9 mouse cellular contexts compared by ENCODE assay signal in the genomic region with DNA sequence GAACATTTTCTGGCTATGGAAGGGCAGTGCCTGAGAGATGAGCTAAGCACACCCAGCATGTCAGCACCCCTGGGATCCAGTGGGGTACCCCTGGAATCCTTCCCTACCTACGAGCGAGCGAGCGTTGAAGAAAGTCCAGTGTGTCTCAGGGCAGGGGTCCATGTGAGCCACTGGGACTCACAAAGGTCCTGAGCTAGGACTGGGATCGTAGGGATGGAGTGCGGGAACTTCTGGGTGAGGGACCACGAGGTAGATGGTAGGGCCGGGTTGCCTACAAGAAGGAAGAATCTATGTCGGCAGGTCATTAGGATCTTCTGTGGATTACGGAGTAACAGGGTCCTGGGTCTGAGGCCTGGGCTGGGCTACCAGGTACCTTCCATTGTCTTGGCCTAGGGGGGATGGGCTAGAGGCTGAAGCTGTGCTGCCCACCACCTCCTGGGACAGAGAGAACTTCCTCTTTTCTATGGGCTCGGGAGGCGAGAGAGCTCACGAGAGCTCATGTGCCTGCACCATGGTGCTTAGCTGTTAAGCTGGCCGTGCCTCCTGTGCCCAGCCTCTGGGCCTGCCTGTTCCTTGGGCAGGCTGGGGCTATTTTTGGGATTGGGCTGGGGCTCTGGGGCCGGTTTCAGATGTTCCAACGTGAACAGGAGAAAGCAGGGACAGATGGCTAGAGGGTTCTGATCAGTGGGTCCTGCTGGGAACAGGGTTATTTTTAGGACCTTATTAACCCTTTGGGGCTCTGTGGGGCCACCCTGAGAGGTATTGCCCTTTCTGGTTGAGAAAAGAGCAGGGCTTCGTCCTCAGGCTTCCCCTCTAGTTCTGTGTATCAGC. TPM values are rescaled to one million over a fixed set of nuclear protein-coding genes. Genes with fewer than 3 reads are reported as not detected.
DNase-seq lines count a peak whose midpoint lies in the region; ATAC-seq lines count a peak whose summit lies in the region.
"Had no signal": no experiment of that assay in that cellular context is flagged by ENCODE, and none has a peak within 500 bp of the region (broad histone marks: within the 10 kb centered on the region; RNA-seq: fewer than 3 reads in every experiment).

No protein-coding gene starts in this region.

- no peaks in the 10 kb centered on the region for H3K9me3 ChIP-seq in neural tube, embryonic 12.5 days
- no peaks in the 10 kb centered on the region for H3K9me3 ChIP-seq in limb, embryonic 10.5 days (replicated peaks)
- no peaks in the 10 kb centered on the region for H3K9me3 ChIP-seq in stomach, embryonic 15.5 days

- H3K27ac ChIP-seq in neural tube, embryonic 12.5 days = no peak overlapping the region
- peak overlapping the region; percentile 83 for H3K27ac ChIP-seq in limb, embryonic 10.5 days
- H3K27ac ChIP-seq in stomach, embryonic 15.5 days = no peak overlapping the region

- H3K9ac ChIP-seq in neural tube, embryonic 12.5 days = no peak overlapping the region
- H3K9ac ChIP-seq in stomach, embryonic 15.5 days = no peak overlapping the region

- no peak overlapping the region for H3K4me3 ChIP-seq in neural tube, embryonic 12.5 days
- H3K4me3 ChIP-seq in limb, embryonic 10.5 days = no peak overlapping the region
- H3K4me3 ChIP-seq in stomach, embryonic 15.5 days (replicated peaks) = no peak overlapping the region

- ATAC-seq in neural tube, embryonic 12.5 days (ENCODE audit: low FRiP score, low read depth) = no peak
- ATAC-seq in stomach, embryonic 15.5 days (ENCODE audit: insufficient read depth, low FRiP score, low read depth) = no peak

- H3K4me1 ChIP-seq in neural tube, embryonic 12.5 days = peaks cover 78% of the 10 kb centered on the region
- peaks cover 97% of the 10 kb centered on the region for H3K4me1 ChIP-seq in limb, embryonic 10.5 days
- peaks cover 98% of the 10 kb centered on the region for H3K4me1 ChIP-seq in stomach, embryonic 15.5 days

- H3K27me3 ChIP-seq in neural tube, embryonic 12.5 days (replicated peaks) = no peaks in the 10 kb centered on the region
- no peaks in the 10 kb centered on the region for H3K27me3 ChIP-seq in limb, embryonic 10.5 days (ENCODE audit: low read depth, poor library complexity, severe bottlenecking)
- H3K27me3 ChIP-seq in stomach, embryonic 15.5 days (replicated peaks) = no peaks in the 10 kb centered on the region

- DNase-seq in neural tube, embryonic 10.5 days (ENCODE audit: extremely low spot score, low spot score) = no peak
- DNase-seq in cerebellum, adult 9-11 months = peak; percentile 77
- peak; percentile 78 for DNase-seq in gastrocnemius, postnatal 25 days
- DNase-seq in limb, embryonic 10.5 days (ENCODE audit: low spot score) = no peak
- no peak for DNase-seq in c-Kit-positive CD71-positive TER-119-positive erythroid progenitor cells, embryonic 14.5 days (ENCODE audit: low spot score)

- H3K36me3 ChIP-seq in neural tube, embryonic 12.5 days = no peaks in the 10 kb centered on the region
- H3K36me3 ChIP-seq in limb, embryonic 10.5 days = peaks cover 20% of the 10 kb centered on the region
- H3K36me3 ChIP-seq in stomach, embryonic 15.5 days = no peaks in the 10 kb centered on the region; the same call in 1 of the 2 replicates

- 70% methylated on average over 17 of the region's 17 CpGs for WGBS in neural tube, embryonic 12.5 days
- WGBS in limb, embryonic 10.5 days = 72% methylated on average over 17 of the region's 17 CpGs
- WGBS in stomach, embryonic 15.5 days = 69% methylated on average over 17 of the region's 17 CpGs

- H3K4me2 ChIP-seq in neural tube, embryonic 12.5 days (replicated peaks) = peak overlapping the region; percentile 16
- H3K4me2 ChIP-seq in stomach, embryonic 15.5 days = peak overlapping the region; percentile 8; the same call in 1 of the 2 replicates

RNA-seq across cellular contexts. Expression of a gene that starts 10.2 kb away (rescaled TPM):
- 9.3 and 10.9 TPM in 2 replicates for polyA plus RNA-seq in neural tube, embryonic 12.5 days (2016; fragmentation: Nextera tagmentation; extraction: Ambion mirVana)
- 10 to 100 TPM; 33.6 to 40.7 TPM for total RNA-seq in gastrocnemius, postnatal 25 days (2021)
- polyA plus RNA-seq in limb, embryonic 10.5 days (2016; fragmentation: Nextera tagmentation; extraction: Ambion mirVana) = 9.0 and 12.1 TPM in 2 replicates
- polyA plus RNA-seq in stomach, embryonic 15.5 days (2015; fragmentation: Nextera tagmentation; extraction: Ambion mirVana) = 12.0 and 12.1 TPM in 2 replicates

RNA-seq across cellular contexts. Expression of a gene that starts 38.1 kb away (rescaled TPM):
- polyA plus RNA-seq in neural tube, embryonic 12.5 days (2016; fragmentation: Nextera tagmentation; extraction: Ambion mirVana) = 0.35 TPM in 1 of 2 replicates, not detected in the other
- under 1 TPM; 0.32 to 0.43 TPM for total RNA-seq in gastrocnemius, postnatal 25 days (2021)
- polyA plus RNA-seq in limb, embryonic 10.5 days (2016; fragmentation: Nextera tagmentation; extraction: Ambion mirVana) = 0.36 TPM in 1 of 2 replicates, not detected in the other
- 18.2 and 26.2 TPM in 2 replicates for polyA plus RNA-seq in stomach, embryonic 15.5 days (2015; fragmentation: Nextera tagmentation; extraction: Ambion mirVana)
- total RNA-seq: liver, adult 2 months had no signal
- polyA plus RNA-seq: brain, embryonic 14.5 days; liver, adult 2 months had no signal

RNA-seq across cellular contexts. Expression of a gene that starts 51.9 kb away (rescaled TPM):
- polyA plus RNA-seq in neural tube, embryonic 12.5 days (2016; fragmentation: Nextera tagmentation; extraction: Ambion mirVana) = not detected in 2 replicates
- total RNA-seq in gastrocnemius, postnatal 25 days (2021) = not detected
- polyA plus RNA-seq in limb, embryonic 10.5 days (2016; fragmentation: Nextera tagmentation; extraction: Ambion mirVana) = not detected in 2 replicates
- not detected in 2 replicates for polyA plus RNA-seq in stomach, embryonic 15.5 days (2015; fragmentation: Nextera tagmentation; extraction: Ambion mirVana)
- total RNA-seq: liver, adult 2 months had no signal
- polyA plus RNA-seq: brain, embryonic 14.5 days; liver, adult 2 months had no signal

Comparison
In these comparisons a context has a peak if more than half of its experiments do, and no peak if none do; other contexts are left out.
1. DNase-seq: peak in cerebellum, adult 9-11 months (single experiment) and gastrocnemius, postnatal 25 days (single experiment); none in neural tube, embryonic 10.5 days (single experiment), limb, embryonic 10.5 days (single experiment) and c-Kit-positive CD71-positive TER-119-positive erythroid progenitor cells, embryonic 14.5 days (single experiment).
2. RNA of a gene that starts 38.1 kb away (polyA plus RNA-seq): 18.2 to 26.2 TPM in stomach, embryonic 15.5 days; 0.35 TPM in neural tube, embryonic 12.5 days and 0.36 TPM in limb, embryonic 10.5 days; every median in the first group is over 10 times any median in the second.